Mouse (Mus musculus) cortical plate, adult 2 months (tissue): ENCODE data around the gene Cfi.

Source experiments
- CTCF ChIP-seq: fragments of 200-500 bp; IDR thresholded peaks from 2 replicates; pipeline ENCODE4 v1.5.1; 2011; ENCODE audit warnings: mild to moderate bottlenecking, control low read depth, low read length; ENCODE audit not compliant: insufficient read depth; ENCODE audit errors: extremely low read depth
- POLR2A ChIP-seq: fragments of 200-500 bp; IDR thresholded peaks from 2 replicates; pipeline ENCODE4 v1.6.1; 2011; ENCODE audit warnings: mild to moderate bottlenecking, low read length, control low read depth; ENCODE audit not compliant: insufficient read depth; ENCODE audit errors: extremely low read depth

DNA sequence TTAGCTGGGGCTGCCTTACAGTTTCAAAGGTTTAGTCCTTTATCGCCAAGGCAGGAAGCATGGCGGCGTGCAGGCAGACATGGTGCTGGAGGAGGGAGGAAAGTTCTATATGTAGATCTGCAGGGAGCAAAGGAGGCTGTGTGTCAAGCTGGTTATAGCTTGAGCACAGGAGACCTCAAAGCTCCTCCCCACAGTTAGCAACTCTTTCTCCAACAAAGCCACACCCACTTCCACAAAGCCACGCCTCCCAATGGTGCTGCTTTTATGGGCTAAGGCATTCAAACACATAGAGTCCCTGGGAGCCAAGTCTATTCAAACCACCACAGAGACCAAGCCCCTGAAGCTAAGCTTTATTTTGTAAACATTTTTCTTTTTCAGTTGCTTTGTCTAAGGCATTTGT lies 63.2 kb downstream of the Cfi start:
- TF ChIP-seq POLR2A (no peak), CTCF (no peak)
